Mouse (Mus musculus) liver, embryonic 14.5 days (tissue): ENCODE data around the gene Pde12. TPM values are rescaled to one million over a fixed set of nuclear protein-coding genes. Genes with fewer than 3 reads are reported as not detected.

Experiments used
- ATAC-seq: fragments of 200-750 bp; cut with Nextera tagmentation; 2 replicates; pipeline ENCODE4 v1.8.0; 2017; ENCODE audit warnings: moderate number of reproducible peaks, mild to moderate bottlenecking, moderate library complexity; ENCODE audit not compliant: insufficient read depth
- DNase-seq, 3 experiments: peaks; one replicate each; pipeline ENCODE4 v3.0.0-alpha.2; 2012 to 2013; ENCODE audit warnings: low read depth in 3 of 3, low spot score in 3 of 3
- H3K27ac ChIP-seq: fragments of 300-500 bp; sonication (generic); 2 replicates; pipeline ENCODE4 v1.5.1; 2014; ENCODE audit warnings: moderate library complexity, mild to moderate bottlenecking, control low read depth, inconsistent platforms
- H3K27me3 ChIP-seq: fragments of 300-500 bp; sonication (generic); 2 replicates; pipeline ENCODE4 v1.6.1; 2014; ENCODE audit warnings: mild to moderate bottlenecking, low read length, moderate library complexity; ENCODE audit not compliant: control insufficient read depth, insufficient read depth
- H3K36me3 ChIP-seq: fragments of 300-500 bp; sonication (generic); replicated peaks from 2 replicates; pipeline ENCODE4 v1.6.1; 2014; ENCODE audit warnings: low read depth; ENCODE audit not compliant: control insufficient read depth, insufficient read depth
- H3K4me1 ChIP-seq, 2 experiments: fragments of 200-500 bp in 1 of 2; fragments of 300-500 bp in 1 of 2; sonication (generic) in 1 of 2; replicated peaks; 2 replicates each; pipeline ENCODE4 v1.6.1; 2012 to 2014; ENCODE audit warnings: antibody characterized with exemption in 1 of 2, inconsistent platforms in 1 of 2, low read length in 1 of 2; ENCODE audit not compliant: control insufficient read depth in 2 of 2, insufficient read depth in 2 of 2
- H3K4me2 ChIP-seq: fragments of 300-500 bp; sonication (generic); 2 replicates; pipeline ENCODE4 v1.6.1; 2014; ENCODE audit warnings: low read depth, mild to moderate bottlenecking, control low read depth, moderate library complexity
- H3K4me3 ChIP-seq, 2 experiments: fragments of 200-500 bp in 1 of 2; fragments of 300-500 bp in 1 of 2; sonication (generic) in 1 of 2; 2 replicates each; pipeline ENCODE4 v1.5.1; 2012 to 2014; ENCODE audit warnings: low read depth in 2 of 2, low read length in 2 of 2, mild to moderate bottlenecking in 2 of 2, control low read depth in 1 of 2, inconsistent platforms in 1 of 2, moderate library complexity in 1 of 2; ENCODE audit not compliant: insufficient read depth in 1 of 2
- H3K9ac ChIP-seq: fragments of 300-500 bp; sonication (generic); replicated peaks from 2 replicates; pipeline ENCODE4 v1.6.1; 2014; ENCODE audit warnings: mild to moderate bottlenecking, control low read depth, moderate library complexity
- H3K9me3 ChIP-seq: fragments of 300-500 bp; sonication (generic); 2 replicates; pipeline ENCODE4 v1.6.1; 2016; ENCODE audit warnings: low read length, mixed read lengths; ENCODE audit not compliant: control insufficient read depth
- CTCF ChIP-seq: IDR thresholded peaks from 2 replicates; pipeline ENCODE4 v1.5.1; 2016; ENCODE audit warnings: antibody characterized with exemption, low read depth, control low read depth
- EP300 ChIP-seq: IDR thresholded peaks from 2 replicates; pipeline ENCODE4 v1.6.1; 2016; ENCODE audit warnings: antibody characterized with exemption, low read depth
- WGBS: fragments of 180-500 bp; shearing (Covaris S2); extraction: QIAGEN DNeasy Blood & Tissue Kit; methylation state at CpG from one replicate; pipeline ENCODE4 v1.1.7; 2014; ENCODE audit not compliant: insufficient replicate concordance; 5-methylcytosine and 5-hydroxymethylcytosine counted together
- microRNA-seq: library from miRNA; unstranded; fragments of <30 nt; microRNA quantifications from one replicate; pipeline ENCODE4, GENCODE M21; 2016
- polyA plus RNA-seq, 2 experiments: library from polyadenylated mRNA; depleted of rRNA in 1 of 2; stranded (reverse) in 1 of 2; unstranded in 1 of 2; fragments of >200 nt; fragmentation: Nextera tagmentation in 1 of 2; extraction: Ambion mirVana in 1 of 2; gene quantifications; 2 replicates each; pipeline versions ENCODE4 v1.2.1 to v1.2.3; 2012 to 2014

The Pde12 gene
- polyA plus RNA-seq, 2 experiments: 3.4 to 6.5 TPM

- 57% methylated on average over 4 of the region's 4 CpGs for WGBS
- Histone ChIP-seq H3K36me3 (peaks cover 23% of the 10 kb centered on the region), H3K27me3 (no peaks in the 10 kb centered on the region)
Measured at GRCm38 (mm10) chr14:26610689-26611088, 59.0 kb downstream of the Pde12 start.

More at GRCm38 (mm10) chr14:26610689-26611088, 59.0 kb downstream of the Pde12 start:
- no peak overlapping the region for H3K27ac ChIP-seq
- H3K9ac ChIP-seq: no peak overlapping the region
- H3K4me1 ChIP-seq: no peaks in the 10 kb centered on the region
- H3K4me2 ChIP-seq: no peak overlapping the region
- no peaks in the 10 kb centered on the region for H3K9me3 ChIP-seq
- ATAC-seq: no peak
- DNase-seq: no peak
- no peak overlapping the region for H3K4me3 ChIP-seq
- TF ChIP-seq CTCF (no peak), EP300 (no peak)

Small RNAs within 50 kb of the gene (microRNA-seq; reads per million reads assigned to microRNA genes)
- gene Mir7672: not detected

Other genes starting within 250 kb of the Pde12 start
- gene Slmap, start 135.0 kb downstream of the Pde12 start, polyA plus RNA-seq (2012; rRNA removed): 7.6 and 10.4 TPM in 2 replicates
- gene Slmap, start 135.0 kb downstream of the Pde12 start, polyA plus RNA-seq (2014; fragmentation: Nextera tagmentation; extraction: Ambion mirVana): 9.5 and 12.9 TPM in 2 replicates
- gene Dennd6a, start 96.0 kb downstream of the Pde12 start, polyA plus RNA-seq (2012; rRNA removed): 3.4 and 5.3 TPM in 2 replicates
- 10.8 TPM in 2 replicates for gene Dennd6a, start 96.0 kb downstream of the Pde12 start, polyA plus RNA-seq (2014; fragmentation: Nextera tagmentation; extraction: Ambion mirVana)
- gene Arf4, start 31.8 kb downstream of the Pde12 start, polyA plus RNA-seq (2012; rRNA removed): 37.7 and 51.2 TPM in 2 replicates
- 139 and 140 TPM in 2 replicates for gene Arf4, start 31.8 kb downstream of the Pde12 start, polyA plus RNA-seq (2014; fragmentation: Nextera tagmentation; extraction: Ambion mirVana)
- gene Dnah12, start 23.4 kb upstream of the Pde12 start, polyA plus RNA-seq (2012; rRNA removed): 0.01 TPM in 2 replicates
- gene Dnah12, start 23.4 kb upstream of the Pde12 start, polyA plus RNA-seq (2014; fragmentation: Nextera tagmentation; extraction: Ambion mirVana): 0.03 TPM in 2 replicates
- gene Asb14, start 224.7 kb upstream of the Pde12 start, polyA plus RNA-seq (2012; rRNA removed): 0.10 TPM in 1 of 2 replicates, not detected in the other
- not detected in 2 replicates for gene Asb14, start 224.7 kb upstream of the Pde12 start, polyA plus RNA-seq (2014; fragmentation: Nextera tagmentation; extraction: Ambion mirVana)